Mouse (Mus musculus) embryonic facial prominence, embryonic 14.5 days (tissue): ENCODE measurements around the gene Ankrd36. TPM values are rescaled to one million over a fixed set of nuclear protein-coding genes. Genes with fewer than 3 reads are reported as not detected.

Experiments
- ATAC-seq: fragments of 200-750 bp; cut with Nextera tagmentation; 2 replicates; pipeline ENCODE4 v1.8.0; 2017; ENCODE audit warnings: low read depth, moderate number of reproducible peaks, moderate TSS enrichment
- DNase-seq: peaks from one replicate; pipeline ENCODE4 v3.0.0-alpha.2; 2015; ENCODE audit warnings: low spot score
- H3K27ac ChIP-seq: fragments of 300-500 bp; sonication (generic); replicated peaks from 2 replicates; pipeline ENCODE4 v1.5.1; 2014; ENCODE audit warnings: low read depth, mild to moderate bottlenecking, low read length, moderate library complexity
- H3K27me3 ChIP-seq: fragments of 300-500 bp; sonication (generic); replicated peaks from 2 replicates; pipeline ENCODE4 v1.6.1; 2014; ENCODE audit warnings: low read length; ENCODE audit not compliant: control insufficient read depth, insufficient read depth
- H3K36me3 ChIP-seq: fragments of 300-500 bp; sonication (generic); 2 replicates; pipeline ENCODE4 v1.6.1; 2014; ENCODE audit warnings: low read length, mixed read lengths; ENCODE audit not compliant: control insufficient read depth, insufficient read depth
- H3K4me1 ChIP-seq: fragments of 300-500 bp; sonication (generic); 2 replicates; pipeline ENCODE4 v1.6.1; 2014; ENCODE audit warnings: antibody characterized with exemption, low read length; ENCODE audit not compliant: control insufficient read depth, insufficient read depth
- H3K4me2 ChIP-seq: fragments of 300-500 bp; sonication (generic); 2 replicates; pipeline ENCODE4 v1.6.1; 2014; ENCODE audit warnings: low read depth, mild to moderate bottlenecking, low read length, moderate library complexity, mixed read lengths
- H3K4me3 ChIP-seq: fragments of 300-500 bp; sonication (generic); 2 replicates; pipeline ENCODE4 v1.5.1; 2014; ENCODE audit warnings: low read depth, mild to moderate bottlenecking, low read length
- H3K9ac ChIP-seq: fragments of 300-500 bp; sonication (generic); 2 replicates; pipeline ENCODE4 v1.6.1; 2014; ENCODE audit warnings: low read depth, mild to moderate bottlenecking, low read length, moderate library complexity, mixed read lengths
- H3K9me3 ChIP-seq: fragments of 300-500 bp; sonication (generic); 2 replicates; pipeline ENCODE4 v1.6.1; 2016; ENCODE audit warnings: low read length; ENCODE audit not compliant: control insufficient read depth
- WGBS: fragments of 180-500 bp; shearing (Covaris S2); extraction: QIAGEN DNeasy Blood & Tissue Kit; methylation state at CpG from one replicate; pipeline ENCODE4 v1.1.7; 2014; 5-methylcytosine and 5-hydroxymethylcytosine counted together
- polyA plus RNA-seq: library from polyadenylated mRNA; unstranded; fragments of >200 nt; fragmentation: Nextera tagmentation; extraction: Ambion mirVana; gene quantifications from 2 replicates; pipeline ENCODE4 v1.2.1, GENCODE M21; 2014

Gene Ankrd36
- polyA plus RNA-seq, 1 experiment from 2014 or later, result not detected

GRCm38 (mm10) chr11:5629033-5629432 lies 59.5 kb downstream of the Ankrd36 start:
- no peak overlapping the region for H3K4me2 ChIP-seq
- ATAC-seq, result no peak

GRCm38 (mm10) chr11:5643085-5643484 lies 73.6 kb downstream of the Ankrd36 start:
- H3K27me3 ChIP-seq, result no peaks in the 10 kb centered on the region
- H3K4me2 ChIP-seq, result no peak overlapping the region
- H3K9me3 ChIP-seq, result no peaks in the 10 kb centered on the region
- H3K9ac ChIP-seq, result no peak overlapping the region
- 81% methylated on average over 5 of the region's 5 CpGs for WGBS
- H3K36me3 ChIP-seq, result no peaks in the 10 kb centered on the region
- H3K27ac ChIP-seq, result no peak overlapping the region
- no peaks in the 10 kb centered on the region for H3K4me1 ChIP-seq
- DNase-seq (no peak), ATAC-seq (no peak)
- H3K4me3 ChIP-seq, result no peak overlapping the region

More at GRCm38 (mm10) chr11:5629033-5629432, 59.5 kb downstream of the Ankrd36 start:
- no peaks in the 10 kb centered on the region for H3K9me3 ChIP-seq
- no peaks in the 10 kb centered on the region for H3K27me3 ChIP-seq
- H3K36me3 ChIP-seq, result no peaks in the 10 kb centered on the region
- no peak overlapping the region for H3K27ac ChIP-seq
- 28% methylated on average over 15 of the region's 15 CpGs for WGBS
- H3K9ac ChIP-seq, result no peak overlapping the region
- DNase-seq, result peak; percentile 69
- H3K4me1 ChIP-seq, result no peaks in the 10 kb centered on the region
- no peak overlapping the region for H3K4me3 ChIP-seq

- no peak overlapping the region for H3K4me3 ChIP-seq
- H3K27me3 ChIP-seq, result no peaks in the 10 kb centered on the region
- ATAC-seq (no peak), DNase-seq (no peak)
- H3K4me2 ChIP-seq, result no peak overlapping the region
- H3K36me3 ChIP-seq, result no peaks in the 10 kb centered on the region
- 64% methylated on average over 7 of the region's 7 CpGs for WGBS
- no peaks in the 10 kb centered on the region for H3K4me1 ChIP-seq
- H3K9ac ChIP-seq, result no peak overlapping the region
- no peaks in the 10 kb centered on the region for H3K9me3 ChIP-seq
- H3K27ac ChIP-seq, result no peak overlapping the region
Measured at GRCm38 (mm10) chr11:5650321-5650720, 80.8 kb downstream of the Ankrd36 start.

- ATAC-seq, result no peak
- H3K36me3 ChIP-seq, result no peaks in the 10 kb centered on the region
- no peak overlapping the region for H3K27ac ChIP-seq
- H3K4me2 ChIP-seq, result no peak overlapping the region
- H3K27me3 ChIP-seq, result no peaks in the 10 kb centered on the region
- DNase-seq, result no peak
- no peak overlapping the region for H3K9ac ChIP-seq
- no peaks in the 10 kb centered on the region for H3K4me1 ChIP-seq
- no peaks in the 10 kb centered on the region for H3K9me3 ChIP-seq
- 67% methylated on average over 6 of the region's 6 CpGs for WGBS
- no peak overlapping the region for H3K4me3 ChIP-seq
Measured at GRCm38 (mm10) chr11:5682541-5682940, 113.1 kb downstream of the Ankrd36 start.

- no peak for DNase-seq
- no peaks in the 10 kb centered on the region for H3K9me3 ChIP-seq
- no peak overlapping the region for H3K9ac ChIP-seq
- H3K36me3 ChIP-seq, result no peaks in the 10 kb centered on the region
- 18% methylated on average over 7 of the region's 7 CpGs for WGBS
- no peak for ATAC-seq
- H3K4me1 ChIP-seq, result no peaks in the 10 kb centered on the region
- no peak overlapping the region for H3K4me3 ChIP-seq
- no peaks in the 10 kb centered on the region for H3K27me3 ChIP-seq
- H3K27ac ChIP-seq, result no peak overlapping the region
- no peak overlapping the region for H3K4me2 ChIP-seq
Measured at GRCm38 (mm10) chr11:5684283-5684682, 114.8 kb downstream of the Ankrd36 start.

GRCm38 (mm10) chr11:5691775-5692174 lies 122.3 kb downstream of the Ankrd36 start:
- H3K4me3 ChIP-seq, result no peak overlapping the region

GRCm38 (mm10) chr11:5700808-5701207 lies 131.3 kb downstream of the Ankrd36 start:
- ATAC-seq, result no peak

More at GRCm38 (mm10) chr11:5691775-5692174, 122.3 kb downstream of the Ankrd36 start:
- H3K9me3 ChIP-seq, result no peaks in the 10 kb centered on the region
- ATAC-seq, result no peak
- H3K4me1 ChIP-seq, result no peaks in the 10 kb centered on the region
- no peak overlapping the region for H3K4me2 ChIP-seq
- no peaks in the 10 kb centered on the region for H3K27me3 ChIP-seq
- 29% methylated on average over 7 of the region's 7 CpGs for WGBS
- H3K27ac ChIP-seq, result no peak overlapping the region
- no peak overlapping the region for H3K9ac ChIP-seq
- DNase-seq, result peak; percentile 72
- no peaks in the 10 kb centered on the region for H3K36me3 ChIP-seq

GRCm38 (mm10) chr11:5701300-5701699 lies 131.8 kb downstream of the Ankrd36 start:
- ATAC-seq (no peak), DNase-seq (no peak)
- WGBS, result 89% methylated on average over 2 of the region's 2 CpGs
- H3K27me3 ChIP-seq, result no peaks in the 10 kb centered on the region
- H3K9ac ChIP-seq, result no peak overlapping the region
- no peaks in the 10 kb centered on the region for H3K9me3 ChIP-seq
- peaks cover 6% of the 10 kb centered on the region; the same call in 1 of the 2 replicates for H3K4me1 ChIP-seq
- no peak overlapping the region for H3K4me2 ChIP-seq
- no peak overlapping the region for H3K4me3 ChIP-seq
- peaks cover 21% of the 10 kb centered on the region for H3K36me3 ChIP-seq
- no peak overlapping the region for H3K27ac ChIP-seq

More at GRCm38 (mm10) chr11:5700808-5701207, 131.3 kb downstream of the Ankrd36 start:
- no peaks in the 10 kb centered on the region for H3K27me3 ChIP-seq
- no peak overlapping the region for H3K9ac ChIP-seq
- peaks cover 21% of the 10 kb centered on the region for H3K36me3 ChIP-seq
- H3K4me3 ChIP-seq, result no peak overlapping the region
- H3K27ac ChIP-seq, result no peak overlapping the region
- peaks cover 1% of the 10 kb centered on the region; the same call in 1 of the 2 replicates for H3K4me1 ChIP-seq
- DNase-seq, result no peak
- no peaks in the 10 kb centered on the region for H3K9me3 ChIP-seq
- no peak overlapping the region for H3K4me2 ChIP-seq
- WGBS, result 92% methylated on average over 7 of the region's 7 CpGs

GRCm38 (mm10) chr11:5701821-5702220 lies 132.3 kb downstream of the Ankrd36 start:
- 94% methylated on average over 1 of the region's 1 CpGs for WGBS
- no peak for DNase-seq
- H3K4me1 ChIP-seq, result peaks cover 12% of the 10 kb centered on the region

More at GRCm38 (mm10) chr11:5701821-5702220, 132.3 kb downstream of the Ankrd36 start:
- no peaks in the 10 kb centered on the region for H3K9me3 ChIP-seq
- H3K27me3 ChIP-seq, result no peaks in the 10 kb centered on the region
- H3K27ac ChIP-seq, result no peak overlapping the region
- no peak overlapping the region for H3K9ac ChIP-seq
- ATAC-seq, result no peak
- no peak overlapping the region for H3K4me2 ChIP-seq
- no peak overlapping the region for H3K4me3 ChIP-seq
- peaks cover 21% of the 10 kb centered on the region for H3K36me3 ChIP-seq
